Mouse (Mus musculus) spleen, adult 10 weeks (tissue): ENCODE results near the gene Gc. TPM values are rescaled to one million over a fixed set of nuclear protein-coding genes. Genes with fewer than 3 reads are reported as not detected.

ENCODE experiments used
- polyA plus RNA-seq: library from polyadenylated mRNA; stranded (reverse); fragments of 350-450 nt; fragmentation: Illumina TruSeq; extraction: RNeasy Lipid Tissue Mini Kit (QIAGEN cat#74804); gene quantifications from one replicate; pipeline ENCODE4 v1.2.3, GENCODE M21; 2015; ENCODE audit warnings: low replicate concordance; ENCODE audit not compliant: insufficient read depth

Gene Gc
- polyA plus RNA-seq, result not detected

GRCm38 (mm10) chr5:89457554-89458062 lies at the start of gene Gc:
Gc (minus strand) TSS chr5:89457898.

Other genes with a start within 250 kb of the Gc start
- gene Npffr2, start 69.5 kb upstream of the Gc start, polyA plus RNA-seq, result not detected